Mouse (Mus musculus) myocyte (in vitro differentiated cells): ENCODE data around the gene Fndc9. TPM values are rescaled to one million over a fixed set of nuclear protein-coding genes. Genes with fewer than 3 reads are reported as not detected.

Source experiments
- H3K27me3 ChIP-seq: one replicate; pipeline ENCODE4 v1.6.1; 2011; ENCODE audit not compliant: control insufficient read depth, insufficient read depth, insufficient read length
- H3K36me3 ChIP-seq: one replicate; pipeline ENCODE4 v1.6.1; 2011; ENCODE audit not compliant: control insufficient read depth, insufficient read depth
- H3K4me2 ChIP-seq: one replicate; pipeline ENCODE4 v1.6.1; 2011; ENCODE audit warnings: low read depth, control low read depth
- H3K4me3 ChIP-seq: one replicate; pipeline ENCODE4 v1.5.1; 2011; ENCODE audit warnings: mild to moderate bottlenecking, control low read depth, moderate library complexity
- H3K79me2 ChIP-seq: one replicate; pipeline ENCODE4 v1.6.1; 2011; ENCODE audit not compliant: control insufficient read depth, insufficient read depth
- H3ac ChIP-seq: one replicate; pipeline ENCODE4 v1.6.1; 2011; ENCODE audit not compliant: control insufficient read depth, insufficient read length
- CEBPB ChIP-seq: IDR thresholded peaks from 2 replicates; pipeline ENCODE4 v1.6.1; 2011; ENCODE audit warnings: mild to moderate bottlenecking, moderate library complexity; ENCODE audit not compliant: poor library complexity, insufficient read depth, severe bottlenecking
- E2F4 ChIP-seq: IDR thresholded peaks from one replicate; pipeline ENCODE4 v1.6.1; 2011; ENCODE audit warnings: mild to moderate bottlenecking, control low read depth, moderate library complexity; ENCODE audit not compliant: insufficient read depth
- MAX ChIP-seq: IDR thresholded peaks from one replicate; pipeline ENCODE4 v1.6.1; 2011; ENCODE audit warnings: low read depth, mild to moderate bottlenecking, control low read depth
- MYOD1 ChIP-seq, 3 experiments: IDR thresholded peaks; one replicate each; pipeline ENCODE4 v1.6.1; 2011; ENCODE audit warnings: control low read depth in 2 of 3, low read depth in 2 of 3, mild to moderate bottlenecking in 2 of 3, moderate library complexity in 1 of 3; ENCODE audit not compliant: insufficient read length in 2 of 3, control insufficient read depth in 1 of 3
- MYOG ChIP-seq, 3 experiments: IDR thresholded peaks; one replicate each; pipeline ENCODE4 v1.6.1; 2011; ENCODE audit warnings: control low read depth in 2 of 3, low read depth in 2 of 3, mild to moderate bottlenecking in 2 of 3; ENCODE audit not compliant: insufficient read length in 2 of 3, control insufficient read depth in 1 of 3, insufficient read depth in 1 of 3
- POLR2A ChIP-seq: IDR thresholded peaks from one replicate; pipeline ENCODE4 v1.6.1; 2011; ENCODE audit warnings: low read depth, mild to moderate bottlenecking, control low read depth, moderate library complexity; ENCODE audit not compliant: insufficient read length
- POLR2AphosphoS2 ChIP-seq: IDR thresholded peaks from one replicate; pipeline ENCODE4 v1.6.1; 2011; ENCODE audit warnings: low read depth, control low read depth; ENCODE audit not compliant: insufficient read length
- REST ChIP-seq: IDR thresholded peaks from one replicate; pipeline ENCODE4 v1.6.1; 2011; ENCODE audit warnings: mild to moderate bottlenecking, control low read depth, moderate library complexity; ENCODE audit not compliant: insufficient read depth, insufficient read length
- SRF ChIP-seq: IDR thresholded peaks from one replicate; pipeline ENCODE4 v1.6.1; 2011; ENCODE audit warnings: low read depth; ENCODE audit not compliant: control insufficient read depth, insufficient read length
- TCF12 ChIP-seq: IDR thresholded peaks from one replicate; pipeline ENCODE4 v1.6.1; 2011; ENCODE audit warnings: mild to moderate bottlenecking, control low read depth; ENCODE audit not compliant: poor library complexity, insufficient read depth, severe bottlenecking
- TCF3 ChIP-seq: IDR thresholded peaks from one replicate; pipeline ENCODE4 v1.6.1; 2011; ENCODE audit warnings: low read depth, control low read depth; ENCODE audit not compliant: insufficient read length
- USF1 ChIP-seq: IDR thresholded peaks from one replicate; pipeline ENCODE4 v1.6.1; 2011; ENCODE audit warnings: low read depth, mild to moderate bottlenecking, control low read depth, moderate library complexity
- polyA plus RNA-seq: library from polyadenylated mRNA; unstranded; fragments of >200 nt; fragmentation: generic; extraction: Trizol; gene quantifications from one replicate; pipeline ENCODE4 v1.2.1, GENCODE M21; 2012; ENCODE audit warnings: missing spikeins

Gene Fndc9
- polyA plus RNA-seq, 1 experiment: 0.74 TPM

GRCm38 (mm10) chr11:46218584-46218983, 16.7 kb upstream of the Fndc9 start:
- Histone ChIP-seq H3K36me3 (no peaks in the 10 kb centered on the region), H3K4me3 (no peak overlapping the region), H3K27me3 (no peaks in the 10 kb centered on the region), H3K4me2 (no peak overlapping the region), H3K79me2 (no peaks in the 10 kb centered on the region), H3ac (no peak overlapping the region)
- TF ChIP-seq REST: no peak
- TF ChIP-seq E2F4: no peak
- no peak for TF ChIP-seq SRF
- no peak for TF ChIP-seq MYOG (IDR thresholded peaks at IDR 0.05; ENCODE audit: control insufficient read depth in 1 of 3, insufficient read depth in 1 of 3, insufficient read length in 2 of 3, low read depth in 2 of 3)
- no peak for TF ChIP-seq POLR2AphosphoS2
- no peak for TF ChIP-seq POLR2A
- TF ChIP-seq MYOD1 (IDR thresholded peaks at IDR 0.05; ENCODE audit: control insufficient read depth in 1 of 3, insufficient read length in 2 of 3, low read depth in 2 of 3): no peak
- TF ChIP-seq USF1: no peak
- TF ChIP-seq CEBPB: no peak
- TF ChIP-seq TCF3: no peak
- TF ChIP-seq MAX: no peak
- TF ChIP-seq TCF12: no peak

GRCm38 (mm10) chr11:46219380-46219779, 16.0 kb upstream of the Fndc9 start:
- H3ac ChIP-seq: no peak overlapping the region
- no peaks in the 10 kb centered on the region for H3K36me3 ChIP-seq
- no peaks in the 10 kb centered on the region for H3K27me3 ChIP-seq
- no peak overlapping the region for H3K4me3 ChIP-seq
- no peaks in the 10 kb centered on the region for H3K79me2 ChIP-seq
- no peak for TF ChIP-seq REST
- H3K4me2 ChIP-seq: no peak overlapping the region

- Histone ChIP-seq H3K4me2 (no peak overlapping the region), H3K36me3 (no peaks in the 10 kb centered on the region), H3K79me2 (no peaks in the 10 kb centered on the region), H3K27me3 (no peaks in the 10 kb centered on the region), H3ac (no peak overlapping the region), H3K4me3 (no peak overlapping the region)
- TF ChIP-seq USF1 (no peak), MYOG (IDR thresholded peaks at IDR 0.05; ENCODE audit: control insufficient read depth in 1 of 3, insufficient read depth in 1 of 3, insufficient read length in 2 of 3, low read depth in 2 of 3) (no peak), TCF3 (no peak), CEBPB (no peak), REST (no peak), MYOD1 (IDR thresholded peaks at IDR 0.05; ENCODE audit: control insufficient read depth in 1 of 3, insufficient read length in 2 of 3, low read depth in 2 of 3) (no peak)
Observed at GRCm38 (mm10) chr11:46220211-46220610, 15.1 kb upstream of the Fndc9 start.

- H3K27me3 ChIP-seq: no peaks in the 10 kb centered on the region
- no peak overlapping the region for H3K4me2 ChIP-seq
- TF ChIP-seq E2F4: no peak
- no peak for TF ChIP-seq TCF12
- TF ChIP-seq USF1: no peak
- no peak for TF ChIP-seq POLR2A
- TF ChIP-seq REST: no peak
- no peak for TF ChIP-seq CEBPB
- no peak for TF ChIP-seq POLR2AphosphoS2
- TF ChIP-seq MAX: no peak
- TF ChIP-seq SRF: no peak
- no peak for TF ChIP-seq MYOD1 (IDR thresholded peaks at IDR 0.05; ENCODE audit: control insufficient read depth in 1 of 3, insufficient read length in 2 of 3, low read depth in 2 of 3)
- H3K79me2 ChIP-seq: no peaks in the 10 kb centered on the region
- H3K4me3 ChIP-seq: no peak overlapping the region
- no peaks in the 10 kb centered on the region for H3K36me3 ChIP-seq
- no peak overlapping the region for H3ac ChIP-seq
Observed at GRCm38 (mm10) chr11:46223575-46223974, 11.8 kb upstream of the Fndc9 start.

- no peak overlapping the region for H3ac ChIP-seq
- TF ChIP-seq MAX (no peak), USF1 (no peak), CEBPB (no peak), MYOG (IDR thresholded peaks at IDR 0.05; ENCODE audit: control insufficient read depth in 1 of 3, insufficient read depth in 1 of 3, insufficient read length in 2 of 3, low read depth in 2 of 3) (no peak)
- H3K4me2 ChIP-seq: peak overlapping the region; percentile 40
Observed at GRCm38 (mm10) chr11:46225345-46225744, 10.0 kb upstream of the Fndc9 start.

GRCm38 (mm10) chr11:46230184-46230583, 5.1 kb upstream of the Fndc9 start:
- H3K4me3 ChIP-seq: no peak overlapping the region
- H3K36me3 ChIP-seq: no peaks in the 10 kb centered on the region
- no peak overlapping the region for H3K4me2 ChIP-seq
- no peak overlapping the region for H3ac ChIP-seq
- TF ChIP-seq MYOD1 (IDR thresholded peaks at IDR 0.05; ENCODE audit: control insufficient read depth in 1 of 3, insufficient read length in 2 of 3, low read depth in 2 of 3) (peak in 2 of 3 experiments; percentile 48 to 61), POLR2AphosphoS2 (no peak), MYOG (IDR thresholded peaks at IDR 0.05; ENCODE audit: control insufficient read depth in 1 of 3, insufficient read depth in 1 of 3, insufficient read length in 2 of 3, low read depth in 2 of 3) (peak in 2 of 3 experiments; percentile 16 to 36), TCF3 (no peak)
- no peaks in the 10 kb centered on the region for H3K27me3 ChIP-seq
- no peaks in the 10 kb centered on the region for H3K79me2 ChIP-seq

More at GRCm38 (mm10) chr11:46225345-46225744, 10.0 kb upstream of the Fndc9 start:
- no peaks in the 10 kb centered on the region for H3K79me2 ChIP-seq
- H3K4me3 ChIP-seq: no peak overlapping the region
- H3K27me3 ChIP-seq: no peaks in the 10 kb centered on the region
- H3K36me3 ChIP-seq: no peaks in the 10 kb centered on the region
